Mouse (Mus musculus) embryonic fibroblast, embryonic 13.5 days (primary cell): ENCODE results near the gene Itpk1.

ENCODE experiments used
- CTCF ChIP-seq: IDR thresholded peaks from 2 replicates; pipeline ENCODE4 v1.5.1; 2011; ENCODE audit warnings: mild to moderate bottlenecking, control low read depth, low read length, moderate library complexity, borderline replicate concordance; ENCODE audit not compliant: insufficient read depth
- POLR2A ChIP-seq: IDR thresholded peaks from 2 replicates; pipeline ENCODE4 v1.6.1; 2011; ENCODE audit warnings: low read depth, mild to moderate bottlenecking, control low read depth, low read length, moderate library complexity

GRCm38 (mm10) chr12:102545122-102545521, 159.6 kb downstream of the Itpk1 start:
- TF ChIP-seq CTCF (no peak), POLR2A (no peak)
